Mouse (Mus musculus) left cerebral cortex, postnatal 14 days (tissue): Measurements from ENCODE around the gene Gm6904. TPM values are rescaled to one million over a fixed set of nuclear protein-coding genes. Genes with fewer than 3 reads are reported as not detected.
A peak's percentile ranks its signal among the peaks of the same experiment; 100 is the strongest.
"Not testable (repeated sequence)": the region's sequence is repeated elsewhere in the genome, so short reads cannot be mapped to it uniquely, and the experiment has no call there.

Source experiments
- DNase-seq, 2 experiments: peaks; one replicate each; pipeline ENCODE4 v3.0.0; 2021 to 2022; ENCODE audit warnings: low spot score in 2 of 2, mixed read lengths in 1 of 2
- intact Hi-C: fragments of 180-260 bp; cut with DNase I; formaldehyde crosslinking; loops from one replicate; pipeline ENCODE4 v1.15.1; 2025
- long read RNA-seq, 2 experiments: library from polyadenylated mRNA; stranded (forward); transcript quantifications; one replicate each; pipeline ENCODE4 v2.0.0; 2021
- total RNA-seq, 2 experiments: library from RNA; stranded (reverse); gene quantifications; 2 replicates each; pipeline ENCODE4 v1.2.3; 2021

Gm6904 gene
- not detected for total RNA-seq
- long read RNA-seq, experiment 1, result 0 reads
- long read RNA-seq, experiment 2, result 0 reads

- no peak for DNase-seq
- intact Hi-C loops, result no loop called here
Measured at GRCm38 (mm10) chr14:59260056-59260455, at the start of gene Gm6904. Gm6904 (minus strand) TSS chr14:59260216.

GRCm38 (mm10) chr14:59297391-59297790 lies 37.4 kb upstream of the Gm6904 start, which contains the start of gene Phf11a:
Phf11a (minus strand) TSS chr14:59297522.
- intact Hi-C loops, DNase-seq: not testable (repeated sequence)

GRCm38 (mm10) chr14:59291769-59292168 lies 31.8 kb upstream of the Gm6904 start:
- DNase-seq, intact Hi-C loops: not testable (repeated sequence)

GRCm38 (mm10) chr14:59274961-59275360 lies 14.9 kb upstream of the Gm6904 start:
- intact Hi-C loops, DNase-seq: not testable (repeated sequence)

- intact Hi-C loops, result not testable (repeated sequence)
Measured at GRCm38 (mm10) chr14:59255861-59256260, 4.2 kb downstream of the Gm6904 start.

GRCm38 (mm10) chr14:59250350-59250749 lies 9.7 kb downstream of the Gm6904 start:
- intact Hi-C loops, result not testable (repeated sequence)
- peak in 1 of 2 experiments; percentile 33 for DNase-seq

More at GRCm38 (mm10) chr14:59255861-59256260, 4.2 kb downstream of the Gm6904 start:
- not testable (repeated sequence) for DNase-seq

- DNase-seq, result no peak
- intact Hi-C loops, result no loop called here
Measured at GRCm38 (mm10) chr14:59233635-59234034, 26.4 kb downstream of the Gm6904 start.

- intact Hi-C loops, result no loop called here
Measured at GRCm38 (mm10) chr14:59232003-59232402, 28.0 kb downstream of the Gm6904 start.

GRCm38 (mm10) chr14:59230331-59230966 lies 29.6 kb downstream of the Gm6904 start:
- intact Hi-C loops, result no loop called here
- DNase-seq, result no peak

More at GRCm38 (mm10) chr14:59232003-59232402, 28.0 kb downstream of the Gm6904 start:
- peak in 1 of 2 experiments; percentile 31 for DNase-seq

- intact Hi-C loops, result no loop called here
- no peak for DNase-seq
Measured at GRCm38 (mm10) chr14:59229822-59230221, 30.2 kb downstream of the Gm6904 start.

- intact Hi-C loops, result no loop called here
- DNase-seq, result no peak
Measured at GRCm38 (mm10) chr14:59226240-59226639, 33.8 kb downstream of the Gm6904 start.

- no peak for DNase-seq
- intact Hi-C loops, result no loop called here
Measured at GRCm38 (mm10) chr14:59219241-59219640, 40.8 kb downstream of the Gm6904 start.

GRCm38 (mm10) chr14:59209816-59210215 lies 50.2 kb downstream of the Gm6904 start:
- DNase-seq, result no peak
- intact Hi-C loops, result no loop called here

GRCm38 (mm10) chr14:59209003-59209402 lies 51.0 kb downstream of the Gm6904 start:
- intact Hi-C loops, result no loop called here
- no peak for DNase-seq

GRCm38 (mm10) chr14:59205976-59206583 lies 53.9 kb downstream of the Gm6904 start:
- DNase-seq, result no peak
- intact Hi-C loops, result no loop called here

GRCm38 (mm10) chr14:59205461-59205860 lies 54.6 kb downstream of the Gm6904 start:
- intact Hi-C loops, result no loop called here
- no peak for DNase-seq

- intact Hi-C loops, result no loop called here
- DNase-seq, result no peak
Measured at GRCm38 (mm10) chr14:59201604-59202215, 58.3 kb downstream of the Gm6904 start.

- DNase-seq, result peak; percentile 86 to 90
- intact Hi-C loops, result no loop called here
Measured at GRCm38 (mm10) chr14:59200711-59201603, 59.1 kb downstream of the Gm6904 start, which contains the start of gene Rcbtb1. Rcbtb1 (plus strand) TSS chr14:59201209.
